Mouse (Mus musculus) limb, embryonic 14.5 days (tissue): ENCODE data around the gene Barhl1. TPM values are rescaled to one million over a fixed set of nuclear protein-coding genes. Genes with fewer than 3 reads are reported as not detected.
A peak's percentile ranks its signal among the peaks of the same experiment; 100 is the strongest.

Source experiments
- ATAC-seq: fragments of 200-750 bp; cut with Nextera tagmentation; 2 replicates; pipeline ENCODE4 v1.8.0; 2017; ENCODE audit warnings: low read depth, moderate number of reproducible peaks, moderate TSS enrichment; ENCODE audit not compliant: low FRiP score
- DNase-seq: peaks from one replicate; pipeline ENCODE4 v3.0.0-alpha.2; 2015; ENCODE audit warnings: low spot score
- H3K27ac ChIP-seq: fragments of 300-500 bp; sonication (generic); replicated peaks from 2 replicates; pipeline ENCODE4 v1.5.1; 2014; ENCODE audit warnings: low read depth, mild to moderate bottlenecking, low read length, moderate library complexity, mixed read lengths
- H3K27me3 ChIP-seq: fragments of 300-500 bp; sonication (generic); 2 replicates; pipeline ENCODE4 v1.6.1; 2014; ENCODE audit warnings: low read length, mixed read lengths; ENCODE audit not compliant: control insufficient read depth, insufficient read depth
- H3K36me3 ChIP-seq: fragments of 300-500 bp; sonication (generic); 2 replicates; pipeline ENCODE4 v1.6.1; 2014; ENCODE audit warnings: mild to moderate bottlenecking, low read length, moderate library complexity, mixed read lengths; ENCODE audit not compliant: control insufficient read depth, insufficient read depth
- H3K4me1 ChIP-seq: fragments of 300-500 bp; sonication (generic); 2 replicates; pipeline ENCODE4 v1.6.1; 2014; ENCODE audit warnings: antibody characterized with exemption, low read length, mixed read lengths; ENCODE audit not compliant: control insufficient read depth, insufficient read depth
- H3K4me2 ChIP-seq: fragments of 300-500 bp; sonication (generic); replicated peaks from 2 replicates; pipeline ENCODE4 v1.6.1; 2014; ENCODE audit warnings: low read depth, mild to moderate bottlenecking, low read length, moderate library complexity; ENCODE audit not compliant: severe bottlenecking
- H3K4me3 ChIP-seq: fragments of 300-500 bp; sonication (generic); replicated peaks from 2 replicates; pipeline ENCODE4 v1.5.1; 2014; ENCODE audit warnings: low read length
- H3K9ac ChIP-seq: fragments of 300-500 bp; sonication (generic); 2 replicates; pipeline ENCODE4 v1.6.1; 2014; ENCODE audit warnings: mild to moderate bottlenecking, low read depth, low read length, moderate library complexity; ENCODE audit not compliant: severe bottlenecking
- H3K9me3 ChIP-seq: fragments of 300-500 bp; sonication (generic); 2 replicates; pipeline ENCODE4 v1.6.1; 2016; ENCODE audit warnings: low read length; ENCODE audit not compliant: control insufficient read depth
- POLR2A ChIP-seq: fragments of 200-500 bp; IDR thresholded peaks from 2 replicates; pipeline ENCODE4 v1.8.0; 2012; ENCODE audit warnings: inconsistent platforms, mild to moderate bottlenecking, moderate library complexity, borderline replicate concordance; ENCODE audit not compliant: insufficient read depth, insufficient read length; ENCODE audit errors: extremely low read depth
- WGBS: fragments of 180-500 bp; shearing (Covaris S2); extraction: QIAGEN DNeasy Blood & Tissue Kit; methylation state at CpG from one replicate; pipeline ENCODE4 v1.1.7; 2014; 5-methylcytosine and 5-hydroxymethylcytosine counted together
- polyA plus RNA-seq, 2 experiments: library from polyadenylated mRNA; depleted of rRNA in 1 of 2; stranded (reverse) in 1 of 2; unstranded in 1 of 2; fragments of >200 nt; fragmentation: Nextera tagmentation in 1 of 2; extraction: Ambion mirVana in 1 of 2; gene quantifications; 2 replicates each; pipeline versions ENCODE4 v1.2.1 to v1.2.3; 2012 to 2014

The Barhl1 gene
- polyA plus RNA-seq, 2 experiments, result 0.13 TPM; not detected in 1

DNA sequence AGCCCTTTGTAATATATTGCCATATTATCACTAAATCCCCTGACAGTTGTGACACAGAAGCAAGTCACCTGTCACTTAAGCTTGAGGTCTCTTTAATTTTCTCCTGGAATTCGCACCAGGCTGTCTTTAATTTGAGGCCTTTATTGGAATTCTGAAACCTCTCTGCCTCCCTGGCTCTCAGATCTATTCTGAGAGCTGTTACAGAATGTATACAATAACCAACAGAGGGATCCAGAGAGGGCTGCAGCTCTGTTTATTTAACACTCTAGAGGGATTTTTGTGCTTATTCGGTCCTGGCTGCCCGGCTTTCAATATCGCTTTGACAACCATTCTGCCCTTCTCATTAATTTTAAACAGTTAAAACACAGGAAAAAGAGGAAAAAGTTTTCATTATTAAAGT, 31.6 kb downstream of the Barhl1 start:
- H3K9me3 ChIP-seq, result no peaks in the 10 kb centered on the region
- no peak overlapping the region for H3K9ac ChIP-seq
- H3K27me3 ChIP-seq, result no peaks in the 10 kb centered on the region
- H3K4me3 ChIP-seq, result no peak overlapping the region
- ATAC-seq (no peak), DNase-seq (no peak)
- H3K27ac ChIP-seq, result no peak overlapping the region
- 70% methylated on average over 4 of the region's 4 CpGs for WGBS
- no peak overlapping the region for H3K4me2 ChIP-seq
- H3K4me1 ChIP-seq, result no peaks in the 10 kb centered on the region
- H3K36me3 ChIP-seq, result peaks cover 43% of the 10 kb centered on the region
- no peak for TF ChIP-seq POLR2A

DNA sequence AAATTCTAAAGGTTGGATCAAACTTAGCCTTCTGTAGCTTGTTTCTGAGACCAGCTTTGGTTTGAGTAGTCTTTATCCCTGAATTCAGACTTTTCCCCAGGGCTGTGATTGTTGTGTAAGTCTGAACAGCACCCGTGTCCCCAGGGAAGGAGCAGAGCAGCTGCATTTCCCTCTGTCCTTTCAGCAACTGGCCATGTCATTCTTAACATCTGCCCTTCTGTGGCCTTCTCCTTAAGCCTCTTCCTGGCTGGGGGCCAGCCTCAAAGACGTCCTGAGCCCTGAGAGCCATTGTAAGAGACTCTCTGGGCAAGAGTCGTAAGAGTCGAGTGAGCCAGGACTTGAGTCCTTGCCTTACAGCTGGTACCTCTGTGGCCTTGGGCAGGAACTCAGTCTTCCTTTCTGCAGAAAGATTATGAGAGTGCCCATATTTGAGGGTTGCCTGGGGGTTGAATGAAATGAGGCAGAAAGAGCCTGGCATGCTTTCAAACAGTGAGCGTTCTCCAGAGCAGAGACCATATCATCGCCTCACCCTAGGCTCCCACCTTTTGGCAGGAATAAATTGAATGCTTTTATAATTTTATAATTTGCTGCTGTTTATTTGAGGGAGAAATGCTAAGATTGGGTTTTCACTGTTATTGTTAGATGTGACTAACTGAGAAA, 33.5 kb downstream of the Barhl1 start:
- no peak overlapping the region for H3K27ac ChIP-seq
- no peak overlapping the region for H3K4me3 ChIP-seq
- H3K4me1 ChIP-seq, result no peaks in the 10 kb centered on the region
- DNase-seq (peak; percentile 16), ATAC-seq (no peak)
- no peak for TF ChIP-seq POLR2A
- no peak overlapping the region for H3K9ac ChIP-seq
- no peak overlapping the region for H3K4me2 ChIP-seq
- 79% methylated on average over 6 of the region's 6 CpGs for WGBS
- H3K36me3 ChIP-seq, result peaks cover 45% of the 10 kb centered on the region
- no peaks in the 10 kb centered on the region for H3K9me3 ChIP-seq
- no peaks in the 10 kb centered on the region for H3K27me3 ChIP-seq

DNA sequence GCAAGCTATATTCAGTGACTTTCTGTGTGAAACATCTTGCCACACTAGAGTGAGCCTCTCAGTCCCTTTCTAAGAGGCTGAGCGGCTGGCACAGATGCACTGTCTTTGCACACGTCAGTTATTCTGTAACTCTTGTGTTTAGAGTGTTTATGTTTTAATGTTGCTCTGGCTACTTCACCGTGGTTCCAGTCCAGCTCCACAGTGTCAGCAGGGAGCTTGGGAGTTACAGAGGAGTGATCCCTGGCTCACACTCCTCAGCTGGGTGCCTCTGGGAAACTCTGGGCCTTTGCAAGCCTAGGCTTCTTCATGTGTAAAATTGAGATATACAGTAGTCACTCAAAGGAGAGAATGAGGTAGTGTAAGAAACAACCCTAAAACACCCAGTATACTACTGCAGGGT, 34.4 kb downstream of the Barhl1 start:
- no peaks in the 10 kb centered on the region for H3K9me3 ChIP-seq
- no peak overlapping the region for H3K9ac ChIP-seq
- H3K4me2 ChIP-seq, result no peak overlapping the region
- ATAC-seq, result no peak
- peaks cover 45% of the 10 kb centered on the region for H3K36me3 ChIP-seq
- H3K4me3 ChIP-seq, result no peak overlapping the region
- no peak for DNase-seq
- TF ChIP-seq POLR2A, result no peak
- H3K27me3 ChIP-seq, result no peaks in the 10 kb centered on the region
- no peaks in the 10 kb centered on the region for H3K4me1 ChIP-seq
- no peak overlapping the region for H3K27ac ChIP-seq
- WGBS, result 90% methylated on average over 3 of the region's 3 CpGs

DNA sequence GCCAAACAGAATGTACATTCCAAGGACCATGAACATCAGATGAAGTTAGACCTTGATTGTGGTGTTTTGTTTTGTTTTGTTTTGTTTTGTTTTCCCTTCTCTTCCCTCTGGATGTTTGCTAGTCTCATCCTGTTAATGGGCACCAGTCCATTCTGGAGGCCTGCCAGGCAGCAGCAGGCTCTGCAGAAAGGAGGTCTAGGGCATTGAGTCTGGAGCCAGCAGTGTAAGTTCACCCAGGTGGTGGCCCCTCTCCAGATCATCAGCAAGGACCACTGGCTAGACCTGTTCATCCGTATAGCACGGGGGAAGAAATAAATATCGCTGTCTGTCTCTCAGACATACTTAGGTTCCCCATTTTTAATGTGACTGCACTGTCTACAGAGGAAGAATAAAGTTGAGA, 35.2 kb downstream of the Barhl1 start:
- H3K27me3 ChIP-seq, result no peaks in the 10 kb centered on the region
- H3K4me3 ChIP-seq, result no peak overlapping the region
- TF ChIP-seq POLR2A, result no peak
- DNase-seq, result no peak
- no peak overlapping the region for H3K4me2 ChIP-seq
- no peak for ATAC-seq
- H3K36me3 ChIP-seq, result peaks cover 51% of the 10 kb centered on the region
- no peaks in the 10 kb centered on the region for H3K4me1 ChIP-seq
- WGBS, result 92% methylated on average over 3 of the region's 3 CpGs
- H3K9ac ChIP-seq, result no peak overlapping the region
- no peak overlapping the region for H3K27ac ChIP-seq
- no peaks in the 10 kb centered on the region for H3K9me3 ChIP-seq

DNA sequence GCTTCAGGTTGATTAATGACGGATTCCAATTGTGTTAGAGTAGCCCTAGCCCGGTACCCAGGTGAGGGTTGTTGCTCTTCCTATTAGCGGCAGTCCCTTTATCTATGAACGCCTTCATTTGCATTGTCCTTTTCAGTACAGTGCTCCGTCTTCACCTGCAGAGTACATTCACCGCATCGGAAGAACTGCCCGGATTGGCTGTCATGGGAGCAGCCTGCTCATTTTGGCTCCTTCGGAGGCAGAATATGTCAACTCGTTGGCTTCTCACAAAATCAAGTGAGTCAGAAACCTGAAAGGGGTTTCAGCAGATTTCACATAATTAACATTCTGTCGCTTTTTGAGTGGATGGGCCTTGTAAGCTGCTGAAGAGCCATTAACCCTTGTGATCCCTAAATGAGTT, 40.9 kb downstream of the Barhl1 start:
- Histone ChIP-seq H3K4me1 (no peaks in the 10 kb centered on the region), H3K9ac (no peak overlapping the region), H3K27ac (no peak overlapping the region), H3K36me3 (peaks cover 41% of the 10 kb centered on the region), H3K4me3 (no peak overlapping the region), H3K27me3 (no peaks in the 10 kb centered on the region), H3K9me3 (no peaks in the 10 kb centered on the region), H3K4me2 (no peak overlapping the region)
- no peak for DNase-seq
- TF ChIP-seq POLR2A, result no peak
- no peak for ATAC-seq
- WGBS, result 88% methylated on average over 11 of the region's 11 CpGs
